Mouse (Mus musculus) kidney, adult 2 months (tissue): ENCODE results near the gene Prg3.

Experiments
- CTCF ChIP-seq: fragments of 200-500 bp; conservative IDR thresholded peaks from 2 replicates; pipeline ENCODE4 v1.5.1; 2011; ENCODE audit warnings: low read depth, mild to moderate bottlenecking, control low read depth, low read length, moderate library complexity, mixed read lengths; ENCODE audit not compliant: insufficient read depth, insufficient read length
- POLR2A ChIP-seq: fragments of 200-500 bp; IDR thresholded peaks from one replicate; pipeline ENCODE4 v1.6.1; 2011; ENCODE audit warnings: low read depth, low read length, control low read depth

- no peak for TF ChIP-seq POLR2A
- no peak for TF ChIP-seq CTCF
Measured at GRCm38 (mm10) chr2:85009212-85009611, 21.2 kb downstream of the Prg3 start.
